Mouse (Mus musculus) frontal cortex, adult (tissue): ENCODE measurements at regions not wholly inside any gene's neighbourhood (a gene's known extent, or its start where the extent isn't known, plus 50 kb on each side); places are given as distances from the start of the nearest gene placed in this dataset.

Experiments used
- ATAC-seq: cut with Nextera tagmentation; 2 replicates; pipeline ENCODE4 v1.9.2; 2017; ENCODE audit warnings: mild to moderate bottlenecking, moderate library complexity, mixed read lengths; ENCODE audit not compliant: low TSS enrichment

GRCm38 (mm10) chr12:99096930-99097617, 176.7 kb downstream of the Ttc8 start:
- peak; percentile 97 for ATAC-seq

DNA sequence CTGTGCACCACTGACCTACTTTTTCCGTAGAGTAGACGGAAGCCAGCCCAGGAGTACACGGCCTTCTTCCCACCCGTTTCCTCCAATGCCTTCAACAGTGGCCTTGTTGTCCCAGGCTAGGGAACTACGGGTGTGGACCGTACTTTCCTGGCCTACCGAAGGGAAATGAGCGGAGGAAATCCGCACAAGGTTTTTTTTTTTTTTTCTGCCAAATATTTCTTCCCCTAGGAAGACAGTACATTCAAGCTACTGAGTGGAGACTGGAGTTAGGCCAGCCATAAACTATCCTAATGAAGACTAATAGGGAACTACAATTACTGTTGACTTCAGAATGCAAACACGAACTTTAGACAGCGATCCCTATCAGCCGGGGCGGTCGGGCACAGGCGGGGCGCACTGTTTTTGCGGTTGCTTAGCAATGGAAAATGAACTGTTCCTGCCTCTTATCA, 177.3 kb downstream of the Ttc8 start:
- no peak for ATAC-seq

- ATAC-seq = no peak
These were observed 179.5 kb downstream of the Ttc8 start for GRCm38 (mm10) chr12:99099881-99100280.

- ATAC-seq = no peak
These were observed 188.2 kb downstream of the Ttc8 start for GRCm38 (mm10) chr12:99108616-99109015.

DNA sequence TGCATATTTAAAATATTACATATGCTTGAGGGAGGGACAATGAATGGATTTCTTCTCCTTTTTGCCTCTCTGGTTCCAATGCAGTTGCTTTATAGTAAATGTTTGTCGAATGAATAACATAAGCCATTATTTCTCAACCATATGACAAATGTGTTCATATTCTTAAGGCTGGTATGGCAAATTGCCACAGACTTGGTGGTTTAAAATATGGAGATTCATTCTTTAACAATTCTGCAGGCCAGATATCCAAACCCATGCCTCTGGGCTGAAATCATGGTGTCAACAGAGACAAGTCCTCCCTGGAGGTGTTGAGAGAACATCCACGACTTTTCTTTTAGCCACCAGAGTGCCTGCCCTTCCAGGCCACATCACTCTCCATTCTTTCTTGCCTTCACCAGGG, 193.4 kb downstream of the Ttc8 start:
- ATAC-seq = no peak

- ATAC-seq = no peak
These were observed 196.1 kb downstream of the Ttc8 start for GRCm38 (mm10) chr12:99116491-99116890.

GRCm38 (mm10) chr12:99118381-99119115, 198.2 kb downstream of the Ttc8 start:
- no peak for ATAC-seq

- no peak for ATAC-seq
These were observed 199.6 kb downstream of the Ttc8 start for GRCm38 (mm10) chr12:99119966-99120365.

- peak; percentile 98 for ATAC-seq
These were observed 203.5 kb downstream of the Ttc8 start for GRCm38 (mm10) chr12:99123611-99124495.

DNA sequence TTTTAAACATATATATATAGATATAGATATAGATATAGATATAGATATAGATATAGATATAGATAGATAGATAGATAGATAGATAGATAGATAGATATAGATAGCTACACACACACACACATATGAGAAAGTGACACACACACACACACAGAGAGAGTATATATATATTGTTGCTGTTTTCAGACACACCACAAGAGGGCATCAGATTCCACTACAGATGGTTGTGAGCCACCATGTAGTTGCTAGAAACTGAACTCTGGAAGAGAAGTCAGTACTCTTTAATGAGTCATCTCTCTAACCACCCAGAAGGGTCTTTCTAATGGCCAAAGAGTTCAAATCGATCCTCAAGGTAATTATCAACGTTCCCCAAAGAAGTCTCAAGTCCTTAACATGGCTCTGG, 205.8 kb downstream of the Ttc8 start:
- no peak for ATAC-seq
